Mouse (Mus musculus) frontal cortex, adult 2 months (tissue): ENCODE measurements at regions not wholly inside any gene's neighbourhood (a gene's known extent, or its start where the extent isn't known, plus 50 kb on each side); places are given as distances from the start of the nearest gene placed in this dataset.
"Not testable (repeated sequence)": the region's sequence is repeated elsewhere in the genome, so short reads cannot be mapped to it uniquely, and the experiment has no call there.

Source experiments
- DNase-seq, 2 experiments: peaks; one replicate each; pipeline ENCODE4 v3.0.0; 2022; ENCODE audit warnings: low spot score in 1 of 2; ENCODE audit errors: extremely low spot score in 1 of 2

DNA sequence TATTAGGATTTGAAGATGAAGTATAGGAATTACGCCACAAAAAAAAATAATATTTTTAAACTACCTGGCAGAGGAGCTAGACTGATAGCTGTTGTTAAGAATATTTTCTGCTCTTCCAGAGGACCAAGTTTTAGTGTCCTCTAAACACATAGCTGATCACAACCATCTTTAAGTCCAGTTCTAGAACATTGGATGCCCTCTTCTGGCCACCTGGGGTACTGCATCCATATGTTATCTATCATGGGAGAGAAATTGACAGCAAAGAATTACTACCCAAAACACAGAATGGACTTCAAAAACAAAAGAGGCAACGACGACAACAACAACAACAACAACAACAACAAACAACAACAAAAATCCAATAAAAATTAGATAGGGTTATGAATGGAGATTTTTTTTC, 71.0 kb upstream of the Prl4a1 start:
- peak; percentile 3 to 79 for DNase-seq

DNA sequence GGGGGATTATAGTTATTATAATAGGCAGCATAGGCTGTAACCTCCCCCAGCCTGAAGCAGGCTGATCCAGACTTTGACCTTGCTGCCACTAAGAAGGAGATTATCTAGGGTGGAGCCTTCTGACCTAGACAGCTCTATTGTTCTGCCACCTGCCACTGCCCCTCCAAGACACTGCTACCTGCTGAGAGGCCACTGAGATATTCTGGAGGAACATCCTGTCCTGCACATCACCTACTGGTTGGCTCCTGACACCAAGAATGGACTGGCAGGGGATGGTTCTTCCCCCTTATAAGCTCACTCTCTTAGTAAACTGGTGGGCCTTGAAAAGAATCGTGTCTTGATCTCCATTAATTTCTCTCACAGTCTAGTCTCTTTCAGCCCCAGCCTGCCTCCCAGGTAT, 55.6 kb upstream of the Prl4a1 start:
- DNase-seq = not testable (repeated sequence)

DNA sequence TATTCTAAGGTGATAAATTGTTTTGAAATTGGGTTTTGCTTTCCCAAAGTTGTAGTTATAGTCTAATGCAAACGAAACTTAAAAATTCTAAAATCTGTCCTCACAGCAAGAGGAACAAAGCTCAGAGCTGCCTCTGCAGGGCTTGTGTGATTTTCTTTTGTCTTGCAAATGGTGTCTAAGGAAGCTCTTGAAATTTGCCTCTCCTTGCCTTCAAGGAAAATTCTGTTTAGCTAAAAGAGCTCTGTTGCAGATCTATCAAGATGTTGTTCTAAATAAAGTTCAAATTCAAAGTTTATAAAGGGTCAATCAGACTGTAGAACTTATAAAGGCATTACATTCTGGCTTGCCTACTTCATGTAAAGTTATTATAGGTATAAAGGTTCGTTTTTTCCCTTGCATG, 53.6 kb upstream of the Prl4a1 start:
- DNase-seq = not testable (repeated sequence)

DNA sequence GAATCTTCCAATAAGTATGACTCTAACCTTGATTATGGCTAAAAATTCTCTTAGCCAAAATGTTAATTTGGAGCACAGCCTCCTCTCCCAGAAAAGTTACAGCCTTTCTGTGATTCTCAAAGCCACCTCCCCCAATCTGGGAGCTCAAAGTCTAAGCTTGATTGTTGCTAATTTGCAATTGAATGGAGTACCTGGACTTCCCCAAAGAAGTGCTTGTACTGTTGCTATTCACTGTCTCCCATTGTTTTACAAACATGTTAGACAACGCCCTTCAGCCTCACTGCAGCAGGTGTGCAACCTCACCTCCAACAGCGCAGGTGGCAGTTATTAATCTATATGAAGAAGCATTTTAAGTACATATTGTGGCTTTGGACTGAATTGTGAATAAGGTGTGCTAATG, 50.0 kb upstream of the Prl4a1 start:
- DNase-seq = not testable (repeated sequence)
